Mouse (Mus musculus): Measurements from ENCODE around the gene Serpinb9. TPM values are rescaled to one million over a fixed set of nuclear protein-coding genes. Genes with fewer than 3 reads are reported as not detected.
A peak's percentile ranks its signal among the peaks of the same experiment; 100 is the strongest.

Gene Serpinb9
- polyA plus RNA-seq, 1 experiment from 2014 or later, result 2.1 TPM

DNA sequence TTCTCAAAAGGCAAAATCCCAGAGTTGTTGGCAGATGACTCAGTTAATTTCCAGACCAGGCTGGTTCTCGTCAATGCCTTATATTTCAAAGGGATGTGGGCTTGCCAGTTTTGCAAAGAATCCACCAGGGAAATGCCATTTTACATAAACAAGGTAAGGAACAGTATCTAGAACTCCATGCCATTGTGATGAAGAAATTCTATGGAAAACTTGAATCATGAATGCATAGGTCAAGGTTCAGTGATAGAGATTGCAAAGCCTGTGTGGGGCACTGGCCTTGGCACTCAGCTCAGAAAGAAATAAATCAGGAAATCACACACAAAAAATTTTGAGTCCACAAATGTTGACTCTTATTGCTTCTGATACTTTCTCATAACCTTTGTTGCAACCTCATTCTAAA, 32.5 kb downstream of the Serpinb9 start:
- Histone ChIP-seq H3K9ac (no peak overlapping the region), H3K27ac (no peak overlapping the region), H3K9me3 (replicated peaks) (no peaks in the 10 kb centered on the region), H3K36me3 (no peaks in the 10 kb centered on the region), H3K4me3 (no peak overlapping the region), H3K4me2 (no peak overlapping the region), H3K4me1 (no peaks in the 10 kb centered on the region), H3K27me3 (replicated peaks) (no peaks in the 10 kb centered on the region)
- ATAC-seq, result no peak
- 54% methylated on average over 1 of the region's 1 CpGs for WGBS (ENCODE audit: insufficient replicate concordance)

DNA sequence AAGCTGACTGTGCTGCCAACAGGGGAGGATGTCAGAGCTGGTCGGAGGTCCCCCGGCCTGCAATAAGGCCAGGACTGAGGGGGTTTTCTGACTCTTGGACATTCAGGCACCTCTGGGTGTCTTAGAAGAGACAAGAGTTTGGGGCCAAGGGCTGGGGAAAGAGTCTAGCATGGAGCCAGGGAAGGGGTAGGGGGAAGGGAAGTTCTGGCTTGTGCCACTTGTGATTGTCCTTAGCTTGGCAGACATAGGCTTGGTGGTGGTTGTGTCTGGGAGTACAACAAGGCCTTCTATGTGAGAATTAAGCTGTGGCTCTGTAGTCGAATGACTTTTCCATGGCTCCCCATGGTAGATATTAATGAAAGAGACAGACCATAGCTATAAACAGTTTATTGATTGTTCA, 40.5 kb downstream of the Serpinb9 start:
- Histone ChIP-seq H3K9me3 (replicated peaks) (no peaks in the 10 kb centered on the region), H3K27me3 (replicated peaks) (no peaks in the 10 kb centered on the region), H3K4me3 (no peak overlapping the region), H3K36me3 (no peaks in the 10 kb centered on the region), H3K4me2 (no peak overlapping the region), H3K9ac (no peak overlapping the region), H3K27ac (no peak overlapping the region), H3K4me1 (peaks cover 7% of the 10 kb centered on the region; the same call in 1 of the 2 replicates)
- no peak for ATAC-seq
- 77% methylated on average over 3 of the region's 3 CpGs for WGBS (ENCODE audit: insufficient replicate concordance)

- peaks cover 7% of the 10 kb centered on the region; the same call in 1 of the 2 replicates for H3K4me1 ChIP-seq
- H3K27me3 ChIP-seq (replicated peaks), result no peaks in the 10 kb centered on the region
- WGBS (ENCODE audit: insufficient replicate concordance), result 45% methylated on average over 2 of the region's 2 CpGs
- H3K4me3 ChIP-seq, result no peak overlapping the region
- no peak overlapping the region for H3K4me2 ChIP-seq
- H3K9me3 ChIP-seq (replicated peaks), result no peaks in the 10 kb centered on the region
- H3K36me3 ChIP-seq, result no peaks in the 10 kb centered on the region
- no peak overlapping the region for H3K27ac ChIP-seq
- no peak overlapping the region for H3K9ac ChIP-seq
- peak; percentile 76 for ATAC-seq
These were observed 44.2 kb downstream of the Serpinb9 start for GRCm38 (mm10) chr13:33047234-33047633.

- no peak; the same call in 1 of the 2 replicates for ATAC-seq
- no peak overlapping the region for H3K4me2 ChIP-seq
- H3K27me3 ChIP-seq (replicated peaks), result no peaks in the 10 kb centered on the region
- no peaks in the 10 kb centered on the region for H3K36me3 ChIP-seq
- no peaks in the 10 kb centered on the region for H3K9me3 ChIP-seq (replicated peaks)
- no peak overlapping the region for H3K4me3 ChIP-seq
- WGBS (ENCODE audit: insufficient replicate concordance), result 41% methylated on average over 4 of the region's 4 CpGs
- H3K27ac ChIP-seq, result no peak overlapping the region
- no peak overlapping the region for H3K9ac ChIP-seq
- peaks cover 7% of the 10 kb centered on the region; the same call in 1 of the 2 replicates for H3K4me1 ChIP-seq
These were observed 45.1 kb downstream of the Serpinb9 start for GRCm38 (mm10) chr13:33048187-33048586.

- Histone ChIP-seq H3K36me3 (no peaks in the 10 kb centered on the region), H3K4me2 (no peak overlapping the region), H3K4me1 (peaks cover 7% of the 10 kb centered on the region; the same call in 1 of the 2 replicates), H3K27me3 (replicated peaks) (no peaks in the 10 kb centered on the region), H3K27ac (no peak overlapping the region), H3K4me3 (no peak overlapping the region), H3K9me3 (replicated peaks) (no peaks in the 10 kb centered on the region), H3K9ac (no peak overlapping the region)
- 42% methylated on average over 3 of the region's 3 CpGs for WGBS (ENCODE audit: insufficient replicate concordance)
- no peak for ATAC-seq
These were observed 48.6 kb downstream of the Serpinb9 start for GRCm38 (mm10) chr13:33051697-33052096.

GRCm38 (mm10) chr13:33063048-33063447, 60.0 kb downstream of the Serpinb9 start:
- Histone ChIP-seq H3K9ac (no peak overlapping the region), H3K27ac (no peak overlapping the region), H3K4me3 (no peak overlapping the region), H3K4me2 (no peak overlapping the region), H3K27me3 (replicated peaks) (no peaks in the 10 kb centered on the region), H3K9me3 (replicated peaks) (no peaks in the 10 kb centered on the region), H3K36me3 (no peaks in the 10 kb centered on the region), H3K4me1 (no peaks in the 10 kb centered on the region)
- 67% methylated on average over 1 of the region's 1 CpGs for WGBS (ENCODE audit: insufficient replicate concordance)
- ATAC-seq, result no peak

Other genes starting within 250 kb of the Serpinb9 start
- 0.05 TPM in 2 replicates for gene Mylk4, start 219.3 kb upstream of the Serpinb9 start, polyA plus RNA-seq (2016; fragmentation: Nextera tagmentation; extraction: Ambion mirVana)
- gene Wrnip1, start 201.2 kb upstream of the Serpinb9 start, polyA plus RNA-seq (2016; fragmentation: Nextera tagmentation; extraction: Ambion mirVana), result 27.2 and 29.1 TPM in 2 replicates
- gene D930007J09Rik, start 200.4 kb upstream of the Serpinb9 start, polyA plus RNA-seq (2016; fragmentation: Nextera tagmentation; extraction: Ambion mirVana), result not detected in 2 replicates
- 10.5 and 11.7 TPM in 2 replicates for gene Serpinb1a, start 152.1 kb upstream of the Serpinb9 start, polyA plus RNA-seq (2016; fragmentation: Nextera tagmentation; extraction: Ambion mirVana)
- 0.10 TPM in 1 of 2 replicates, not detected in the other for gene Serpinb1c, start 105.0 kb upstream of the Serpinb9 start, polyA plus RNA-seq (2016; fragmentation: Nextera tagmentation; extraction: Ambion mirVana)
- gene Serpinb6b, start 38.0 kb upstream of the Serpinb9 start, polyA plus RNA-seq (2016; fragmentation: Nextera tagmentation; extraction: Ambion mirVana), result 4.2 and 5.2 TPM in 2 replicates
- not detected in 2 replicates for gene Serpinb9b, start 24.2 kb downstream of the Serpinb9 start, polyA plus RNA-seq (2016; fragmentation: Nextera tagmentation; extraction: Ambion mirVana)
- not detected in 2 replicates for gene Serpinb1b, start 75.3 kb downstream of the Serpinb9 start, polyA plus RNA-seq (2016; fragmentation: Nextera tagmentation; extraction: Ambion mirVana)
- gene Serpinb9c, start 156.5 kb downstream of the Serpinb9 start, polyA plus RNA-seq (2016; fragmentation: Nextera tagmentation; extraction: Ambion mirVana), result not detected in 2 replicates
- not detected in 2 replicates for gene Serpinb9d, start 189.7 kb downstream of the Serpinb9 start, polyA plus RNA-seq (2016; fragmentation: Nextera tagmentation; extraction: Ambion mirVana)
- not detected in 2 replicates for gene Serpinb9e, start 246.4 kb downstream of the Serpinb9 start, polyA plus RNA-seq (2016; fragmentation: Nextera tagmentation; extraction: Ambion mirVana)

Measured in liver, embryonic 12.5 days (tissue).